ENCODE assay signal across 8 mouse cellular contexts in genomic region chr13:9763100-9763827, GRCm38 (mm10). TPM values are rescaled to one million over a fixed set of nuclear protein-coding genes. Genes with fewer than 3 reads are reported as not detected.
DNase-seq lines count a peak whose midpoint lies in the region; ATAC-seq and TF ChIP-seq lines count a peak whose summit lies in the region.

No protein-coding gene starts in this region.

- peak overlapping the region; percentile 93 to 94 for H3K4me3 ChIP-seq in heart, embryonic 14.5 days (ENCODE audit: control insufficient read depth in 1 of 2, insufficient read depth in 1 of 2, low read depth in 1 of 2, low read length in 2 of 2)
- peak overlapping the region; percentile 87 for H3K4me3 ChIP-seq in E14TG2a.4 (replicated peaks; ENCODE audit: low read length)
- peak overlapping the region; percentile 98 for H3K4me3 ChIP-seq in hindbrain, embryonic 15.5 days
- peak overlapping the region; percentile 97 for H3K4me3 ChIP-seq in lung, postnatal 0 days (ENCODE audit: low read depth, low read length)
- H3K4me3 ChIP-seq in stomach, embryonic 14.5 days (ENCODE audit: low read depth, low read length) = peak overlapping the region; percentile 90

- TF ChIP-seq CTCF in E14TG2a.4 (conservative IDR thresholded peaks at IDR 0.05; ENCODE audit: low read length) = no peak
- no peak for TF ChIP-seq CTCF in lung, postnatal 0 days (IDR thresholded peaks at IDR 0.05)

- H3K9ac ChIP-seq in heart, embryonic 14.5 days (ENCODE audit: low read length) = peak overlapping the region; percentile 100
- peak overlapping the region; percentile 99 for H3K9ac ChIP-seq in hindbrain, embryonic 15.5 days
- peak overlapping the region; percentile 99 for H3K9ac ChIP-seq in lung, postnatal 0 days (replicated peaks; ENCODE audit: low read depth)
- peak overlapping the region; percentile 98 for H3K9ac ChIP-seq in stomach, embryonic 14.5 days (replicated peaks; ENCODE audit: low read depth, low read length)

- H3K9me3 ChIP-seq in heart, embryonic 14.5 days (ENCODE audit: control insufficient read depth, low read length) = no peaks in the 10 kb centered on the region
- no peaks in the 10 kb centered on the region for H3K9me3 ChIP-seq in E14TG2a.4 (ENCODE audit: low read length)
- H3K9me3 ChIP-seq in hindbrain, embryonic 15.5 days = no peaks in the 10 kb centered on the region
- H3K9me3 ChIP-seq in lung, postnatal 0 days (ENCODE audit: low read length) = no peaks in the 10 kb centered on the region
- H3K9me3 ChIP-seq in stomach, embryonic 14.5 days (ENCODE audit: control insufficient read depth, low read depth, low read length) = no peaks in the 10 kb centered on the region

- no peaks in the 10 kb centered on the region for H3K27me3 ChIP-seq in heart, embryonic 14.5 days (ENCODE audit: control insufficient read depth, insufficient read depth, low read length)
- H3K27me3 ChIP-seq in E14TG2a.4 (ENCODE audit: insufficient read depth, low read length) = peaks cover 24% of the 10 kb centered on the region
- H3K27me3 ChIP-seq in hindbrain, embryonic 15.5 days = no peaks in the 10 kb centered on the region
- H3K27me3 ChIP-seq in lung, postnatal 0 days (replicated peaks; ENCODE audit: insufficient read depth, low read length) = no peaks in the 10 kb centered on the region
- no peaks in the 10 kb centered on the region for H3K27me3 ChIP-seq in stomach, embryonic 14.5 days (ENCODE audit: control insufficient read depth, insufficient read depth, low read length)

- no peaks in the 10 kb centered on the region for H3K36me3 ChIP-seq in heart, embryonic 14.5 days (ENCODE audit: control insufficient read depth, insufficient read depth, low read length)
- no peaks in the 10 kb centered on the region for H3K36me3 ChIP-seq in E14TG2a.4 (ENCODE audit: insufficient read depth, low read length)
- H3K36me3 ChIP-seq in hindbrain, embryonic 15.5 days = no peaks in the 10 kb centered on the region
- no peaks in the 10 kb centered on the region for H3K36me3 ChIP-seq in lung, postnatal 0 days (ENCODE audit: insufficient read depth, low read length)
- H3K36me3 ChIP-seq in stomach, embryonic 14.5 days (ENCODE audit: control insufficient read depth, insufficient read depth, low read length) = no peaks in the 10 kb centered on the region

- peak overlapping the region; percentile 99 to 100 for H3K27ac ChIP-seq in heart, embryonic 14.5 days (replicated peaks in 1 of 2; ENCODE audit: control insufficient read depth in 1 of 2, insufficient read depth in 1 of 2, low read depth in 2 of 2, low read length in 2 of 2)
- H3K27ac ChIP-seq in hindbrain, embryonic 15.5 days (replicated peaks) = peak overlapping the region; percentile 99
- H3K27ac ChIP-seq in lung, postnatal 0 days (ENCODE audit: low read length) = peak overlapping the region; percentile 99
- H3K27ac ChIP-seq in stomach, embryonic 14.5 days (ENCODE audit: low read length) = peak overlapping the region; percentile 100

- 4% methylated on average over 20 of the region's 21 CpGs for WGBS in heart, embryonic 14.5 days
- WGBS in hindbrain, embryonic 15.5 days = 3% methylated on average over 21 of the region's 21 CpGs
- WGBS in lung, postnatal 0 days = 1% methylated on average over 21 of the region's 21 CpGs
- 3% methylated on average over 21 of the region's 21 CpGs for WGBS in stomach, embryonic 14.5 days

- TF ChIP-seq EP300 in lung, postnatal 0 days (IDR thresholded peaks at IDR 0.05) = no peak

- no peak for DNase-seq in heart, adult 18-20 months
- DNase-seq in embryo, embryonic 11.5 days (ENCODE audit: low read depth, low spot score) = peak; percentile 20
- peak; percentile 33 for DNase-seq in lung, postnatal 0 days (ENCODE audit: low spot score)
- DNase-seq in adrenal gland, postnatal 25 days = no peak

- H3K4me2 ChIP-seq in heart, embryonic 14.5 days (ENCODE audit: low read length) = peak overlapping the region; percentile 86
- H3K4me2 ChIP-seq in hindbrain, embryonic 15.5 days = peak overlapping the region; percentile 77
- H3K4me2 ChIP-seq in lung, postnatal 0 days (replicated peaks; ENCODE audit: low read depth, low read length) = peak overlapping the region; percentile 76
- H3K4me2 ChIP-seq in stomach, embryonic 14.5 days (replicated peaks; ENCODE audit: low read depth, low read length) = peak overlapping the region; percentile 39

- ATAC-seq in heart, embryonic 14.5 days (ENCODE audit: insufficient number of reproducible peaks, insufficient read depth, low FRiP score, low read depth) = peak; percentile 29
- peak; percentile 33 for ATAC-seq in hindbrain, embryonic 15.5 days (ENCODE audit: low FRiP score, low read depth)
- ATAC-seq in lung, postnatal 0 days = peak; percentile 34
- peak; percentile 39; the same call in 1 of the 2 replicates for ATAC-seq in stomach, embryonic 14.5 days (ENCODE audit: insufficient number of reproducible peaks, insufficient read depth, low FRiP score, low read depth)

- H3K4me1 ChIP-seq in heart, embryonic 14.5 days (ENCODE audit: control insufficient read depth in 2 of 2, insufficient read depth in 2 of 2, low read length in 2 of 2) = peaks cover 9 to 62% of the 10 kb centered on the region in 2 experiments
- H3K4me1 ChIP-seq in E14TG2a.4 (replicated peaks; ENCODE audit: low read depth, low read length) = peaks cover 18% of the 10 kb centered on the region
- peaks cover 50% of the 10 kb centered on the region for H3K4me1 ChIP-seq in hindbrain, embryonic 15.5 days (replicated peaks)
- peaks cover 11% of the 10 kb centered on the region; the same call in 1 of the 2 replicates for H3K4me1 ChIP-seq in lung, postnatal 0 days (ENCODE audit: insufficient read depth, low read depth, low read length)
- H3K4me1 ChIP-seq in stomach, embryonic 14.5 days (ENCODE audit: control insufficient read depth, insufficient read depth, low read length) = peaks cover 24% of the 10 kb centered on the region; the same call in 1 of the 2 replicates

RNA-seq across cellular contexts. Expression of gene Zmynd11, which starts 1.9 kb away (rescaled TPM):
- polyA plus RNA-seq in heart, embryonic 14.5 days (2014; fragmentation: Nextera tagmentation; extraction: Ambion mirVana) = 141 and 148 TPM in 2 replicates
- total RNA-seq in heart, adult 18-20 months (2021) = 100 to 1,000 TPM; 115 to 116 TPM
- polyA plus RNA-seq in hindbrain, embryonic 15.5 days (2015; fragmentation: Nextera tagmentation; extraction: Ambion mirVana) = 151 and 152 TPM in 2 replicates
- polyA plus RNA-seq in lung, postnatal 0 days (2015; fragmentation: Nextera tagmentation; extraction: Ambion mirVana) = 78.1 and 86.8 TPM in 2 replicates
- polyA plus RNA-seq in stomach, embryonic 14.5 days (2014; fragmentation: Nextera tagmentation; extraction: Ambion mirVana) = 142 and 148 TPM in 2 replicates
- 137 and 168 TPM in 2 replicates for total RNA-seq in adrenal gland, postnatal 25 days (2021)

Comparison
In these comparisons a context has a peak if more than half of its experiments do, and no peak if none do; other contexts are left out.
1. DNase-seq: peak in embryo, embryonic 11.5 days (single experiment) and lung, postnatal 0 days (single experiment); none in heart, adult 18-20 months (0 of 2) and adrenal gland, postnatal 25 days (single experiment).
2. Peak in every context shown above with its lines, with median percentiles within 50 percentile points of each other: ATAC-seq, H3K27ac ChIP-seq, H3K4me2 ChIP-seq, H3K4me3 ChIP-seq and H3K9ac ChIP-seq.